Mouse (Mus musculus) E14TG2a.4 (cell line): Measurements from ENCODE around the gene C1qtnf5.

ENCODE experiments used
- CTCF ChIP-seq: conservative IDR thresholded peaks from 2 replicates; pipeline ENCODE4 v1.5.1; 2014; ENCODE audit warnings: low read length
- POU5F1 ChIP-seq: IDR thresholded peaks from 2 replicates; pipeline ENCODE4 v1.6.1; 2014; ENCODE audit warnings: low read length, borderline replicate concordance

GRCm38 (mm10) chr9:44081581-44081980 lies 25.5 kb upstream of the C1qtnf5 start:
- TF ChIP-seq CTCF: no peak
- TF ChIP-seq POU5F1: no peak
